Mouse (Mus musculus) cerebral cortex, adult 2 months (tissue): ENCODE measurements around the gene Wdr43.

Source experiments
- WGBS: fragments of 180-500 bp; shearing (Covaris S2); methylation state at CpG from one replicate; pipeline ENCODE4 v1.1.7; 2018; 5-methylcytosine and 5-hydroxymethylcytosine counted together

Wdr43 gene

DNA sequence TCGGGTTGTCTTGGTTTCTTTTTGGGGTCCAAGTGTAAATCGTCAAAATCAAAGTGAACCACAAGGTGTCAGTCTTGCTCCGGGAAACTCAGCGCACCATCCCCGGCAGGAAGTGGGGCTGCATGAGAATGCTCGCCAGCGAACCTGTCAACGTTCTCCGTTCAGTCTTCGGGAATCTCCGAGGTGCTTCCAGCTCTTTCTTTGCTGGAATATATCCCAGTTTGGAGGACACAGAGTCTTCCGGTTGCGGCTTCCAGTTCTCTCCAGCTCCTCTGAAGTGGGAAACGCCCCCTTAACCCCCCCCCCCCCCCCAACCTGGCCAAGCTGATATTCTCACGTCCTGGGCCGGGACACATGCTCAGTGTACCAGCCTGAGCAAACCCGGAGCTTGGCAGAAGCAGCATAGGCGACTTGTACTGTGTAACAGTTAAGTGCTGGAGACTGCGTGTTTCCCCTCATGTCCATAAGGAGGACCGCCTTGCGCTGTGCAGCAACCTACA is 47.1 kb downstream of the Wdr43 start:
- 4% methylated on average over 21 of the region's 21 CpGs for WGBS

DNA sequence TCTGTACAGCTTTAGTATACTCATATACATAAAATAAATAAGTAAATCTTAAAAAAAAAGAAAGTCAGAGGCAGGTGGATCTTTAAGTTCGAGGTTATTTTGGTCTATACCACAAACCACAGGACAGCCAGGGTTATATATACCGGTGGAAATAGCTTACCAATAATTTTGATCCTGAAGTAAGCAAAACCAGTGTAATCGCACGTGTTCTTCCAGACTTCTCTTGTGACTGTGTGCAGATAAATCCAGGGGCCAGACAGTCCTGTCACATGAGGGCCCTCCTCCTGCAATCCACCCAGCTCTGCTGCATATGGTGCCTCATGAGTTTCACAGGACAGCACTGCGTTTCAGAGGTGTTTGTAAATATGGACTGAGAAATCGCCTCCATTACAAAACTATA is 47.8 kb downstream of the Wdr43 start:
- 85% methylated on average over 6 of the region's 6 CpGs for WGBS

DNA sequence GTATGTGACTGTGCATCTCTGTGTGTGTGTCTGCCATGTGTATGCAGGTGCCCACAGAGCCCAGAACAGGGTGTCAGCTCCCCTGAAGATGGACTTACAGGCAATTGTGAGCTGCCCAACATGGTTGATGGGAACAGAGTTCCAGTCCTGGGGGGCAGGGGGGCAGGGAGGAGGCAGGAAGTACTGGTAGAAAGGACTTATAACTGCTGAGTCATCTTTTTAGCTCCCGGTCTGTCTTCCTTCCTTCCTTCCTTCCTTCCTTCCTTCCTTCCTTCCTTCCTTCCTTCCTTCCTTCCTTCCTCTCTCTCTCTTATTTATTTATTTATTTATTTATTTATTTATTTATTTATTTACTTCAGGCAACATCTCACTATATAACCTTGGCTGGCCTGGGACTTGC is 48.5 kb downstream of the Wdr43 start:
- WGBS, result 100% methylated on average over 1 of the region's 1 CpGs

DNA sequence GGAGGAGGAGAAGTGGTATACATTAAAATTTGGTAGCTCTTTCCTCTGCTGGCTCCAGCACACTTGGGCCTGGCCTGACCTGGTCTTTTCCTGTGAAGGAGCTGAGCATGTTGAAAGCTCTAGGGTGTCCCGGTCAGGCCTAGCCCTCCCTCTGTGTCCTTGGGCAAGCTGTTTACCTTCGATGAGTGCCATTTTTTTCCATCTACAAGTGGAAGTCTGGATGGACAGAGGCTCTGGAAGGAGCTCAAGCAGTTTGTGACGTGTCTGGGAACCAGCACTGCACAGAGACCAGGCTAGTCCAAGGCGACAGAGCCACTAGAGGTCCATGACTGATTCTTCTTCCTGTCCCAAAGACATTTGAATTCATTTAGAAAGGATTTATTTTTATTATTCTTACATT is 49.5 kb downstream of the Wdr43 start:
- 86% methylated on average over 4 of the region's 4 CpGs for WGBS

DNA sequence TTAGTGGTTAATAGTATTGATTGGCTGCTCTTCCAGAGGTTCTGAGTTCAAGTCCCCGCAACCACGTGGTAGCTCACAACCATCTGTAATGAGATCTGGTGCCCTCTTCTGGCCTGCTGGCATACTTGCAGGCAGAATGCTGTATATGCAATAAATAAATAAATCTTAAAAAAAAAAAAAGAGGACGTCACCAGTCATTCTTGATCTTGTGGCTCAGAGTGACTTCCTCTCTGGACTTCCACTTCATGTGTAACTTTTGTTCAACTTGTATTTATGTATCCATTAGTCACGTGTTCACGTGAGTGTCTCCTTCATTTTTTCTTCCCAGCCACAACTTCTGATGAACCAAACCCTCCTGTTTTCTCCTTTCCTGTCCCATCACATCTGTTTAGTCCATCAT is 53.8 kb downstream of the Wdr43 start:
- WGBS, result 84% methylated on average over 5 of the region's 5 CpGs

DNA sequence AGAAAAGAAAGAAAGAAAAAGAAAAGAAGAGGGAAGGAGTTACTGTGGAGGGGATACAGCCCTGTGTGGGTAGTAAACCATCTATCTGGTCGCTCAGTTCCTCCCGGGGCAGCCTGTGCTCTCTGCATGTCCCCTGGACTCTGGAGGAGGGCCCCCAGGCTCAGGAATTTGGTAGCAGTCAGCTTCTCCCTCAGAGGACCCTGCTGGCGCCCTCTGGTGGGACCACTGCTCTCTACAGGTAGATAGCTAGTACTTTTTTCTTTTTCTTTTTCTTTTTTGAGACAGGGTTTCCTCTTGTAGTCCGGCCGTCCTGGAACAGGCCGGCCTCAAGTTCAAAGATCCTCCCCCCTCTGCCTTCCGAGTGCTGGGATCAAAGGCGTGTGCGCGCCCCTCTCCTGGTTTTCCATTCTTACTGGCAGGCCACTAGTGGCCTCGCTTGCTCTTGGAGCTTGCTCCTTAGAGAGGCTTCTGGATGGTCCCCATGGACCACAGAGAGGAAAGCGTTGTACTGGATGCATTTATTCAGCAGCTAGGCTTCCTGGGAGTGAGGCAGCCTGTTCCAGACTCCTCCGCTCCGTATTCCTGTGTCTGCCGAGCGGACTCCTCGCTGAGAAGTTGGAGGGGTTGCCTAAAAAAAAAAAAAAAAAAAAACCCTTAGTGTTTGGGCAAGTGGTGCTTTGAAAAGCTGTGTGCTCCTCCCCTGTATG is 56.3 kb downstream of the Wdr43 start:
- 39% methylated on average over 17 of the region's 17 CpGs for WGBS

DNA sequence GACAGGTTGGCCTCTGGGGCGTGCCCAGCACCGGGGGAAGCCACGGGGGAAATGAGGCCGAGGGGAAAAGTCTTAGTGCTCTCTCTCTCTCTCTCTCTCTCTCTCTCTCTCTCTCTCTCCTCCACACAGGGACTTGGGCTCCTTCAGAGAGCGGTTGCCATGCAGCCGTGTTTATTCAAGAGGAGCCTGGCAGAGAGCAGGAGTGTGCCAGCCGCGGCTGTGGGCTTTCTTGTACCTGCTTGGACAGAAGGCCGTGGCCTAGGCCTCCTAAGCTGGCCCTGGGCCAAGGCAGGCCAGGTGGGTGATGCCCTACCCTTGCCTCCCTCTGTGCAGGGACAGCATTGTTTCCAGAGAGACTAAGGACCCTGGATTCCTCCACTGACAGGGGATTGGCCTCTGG is 57.4 kb downstream of the Wdr43 start, which contains the start of gene Togaram2:
TSS of gene Togaram2 (plus strand) at position 170 of the 400 bp plus-strand sequence.
- WGBS, result 56% methylated on average over 9 of the region's 9 CpGs

DNA sequence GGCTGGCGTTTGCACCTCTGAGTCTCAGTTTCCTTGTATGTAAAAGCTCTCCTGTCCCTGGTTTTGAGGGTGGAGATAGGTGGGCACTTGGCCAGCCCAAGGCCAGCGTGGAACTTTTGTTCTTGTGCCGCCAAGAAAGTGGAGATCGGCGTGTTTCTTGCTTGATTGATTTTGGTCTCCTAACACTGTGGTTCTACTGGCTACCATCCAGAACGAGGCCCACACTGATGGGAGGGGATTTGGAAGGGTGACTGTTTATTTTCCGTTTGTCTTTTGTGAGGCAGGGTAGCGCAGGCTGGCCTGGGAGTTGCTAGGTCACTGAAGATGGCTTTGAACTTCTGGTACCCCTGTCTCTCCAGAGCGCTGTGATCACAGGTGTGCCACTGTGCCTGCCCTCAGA is 58.2 kb downstream of the Wdr43 start:
- WGBS, result 59% methylated on average over 9 of the region's 9 CpGs

DNA sequence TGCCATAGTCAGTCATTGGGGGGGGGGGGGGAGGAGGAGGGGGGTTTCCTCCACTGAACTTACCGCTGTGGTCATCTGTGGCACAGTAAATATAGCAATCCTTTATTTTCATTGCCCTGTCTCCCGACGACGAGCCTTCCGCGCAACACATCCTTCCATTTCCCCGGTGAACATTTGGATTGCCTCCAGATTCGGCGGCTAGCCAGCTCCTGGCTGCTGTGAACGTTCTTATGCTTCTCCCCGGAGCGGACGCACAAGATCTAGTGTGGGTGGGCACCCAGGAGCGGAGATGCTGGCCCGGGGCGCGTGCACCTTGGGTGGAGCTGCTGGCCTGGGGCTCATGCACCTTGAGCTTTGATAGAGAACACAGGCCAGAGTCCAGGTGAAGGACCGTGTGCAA is 59.2 kb downstream of the Wdr43 start:
- WGBS, result 37% methylated on average over 18 of the region's 18 CpGs

DNA sequence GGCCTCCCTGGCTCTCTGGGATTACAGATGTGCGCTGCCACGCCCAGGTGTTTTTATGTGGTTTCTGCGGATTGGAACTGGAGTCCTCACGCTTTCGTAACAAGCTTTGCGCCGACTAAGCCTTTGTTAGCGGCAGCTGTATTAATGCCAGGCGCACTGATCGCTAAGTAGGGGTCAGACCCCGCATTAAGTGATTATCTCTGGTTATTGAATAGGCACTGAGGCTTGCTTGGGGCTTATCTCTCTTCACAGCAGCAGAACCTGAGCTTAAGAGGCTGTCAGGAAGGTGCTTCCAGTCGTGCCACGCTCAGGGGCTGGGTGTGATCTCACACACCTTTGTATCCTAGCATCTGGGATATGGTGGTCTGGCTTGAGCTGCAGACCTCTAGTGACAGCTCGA is 66.0 kb downstream of the Wdr43 start:
- 92% methylated on average over 14 of the region's 14 CpGs for WGBS

DNA sequence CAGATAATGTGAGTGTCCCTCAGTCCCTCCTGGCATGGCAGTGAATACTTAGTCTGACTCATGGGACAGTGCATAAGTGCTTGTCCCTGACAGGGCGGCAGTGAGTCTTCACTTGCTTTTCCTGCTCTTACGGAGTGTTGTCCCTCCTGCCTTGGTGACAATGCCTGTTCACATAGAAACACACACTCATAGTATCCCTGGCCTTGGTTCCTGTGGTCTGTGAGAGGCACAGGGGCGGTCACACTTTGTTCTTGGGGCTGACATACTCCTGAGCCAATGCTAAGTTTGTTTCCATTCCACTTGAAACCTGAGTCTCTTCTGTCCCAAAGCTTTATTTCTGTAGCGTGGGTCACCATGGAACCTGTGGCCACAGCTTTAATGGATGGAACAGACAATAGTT is 66.7 kb downstream of the Wdr43 start:
- WGBS, result 91% methylated on average over 4 of the region's 4 CpGs

DNA sequence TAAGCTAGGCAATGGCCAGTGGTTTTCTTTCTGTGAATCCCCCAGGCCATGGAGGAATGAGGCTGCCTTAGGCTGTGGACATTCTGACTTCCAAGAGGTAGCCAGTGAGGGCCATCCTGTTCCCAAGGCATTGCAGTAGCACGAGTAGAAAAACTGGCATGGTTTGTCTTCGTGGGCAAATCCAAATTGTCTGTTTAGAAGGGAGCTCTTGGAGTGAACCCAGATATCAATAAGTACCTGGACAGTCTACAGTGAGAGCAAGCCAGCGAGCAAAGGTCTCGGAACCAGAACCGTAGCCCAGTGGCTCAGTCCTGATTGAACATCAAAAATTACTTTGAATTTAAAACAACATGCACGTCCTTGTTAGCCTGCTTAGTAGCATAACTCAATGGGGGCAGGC is 67.6 kb downstream of the Wdr43 start:
- WGBS, result 88% methylated on average over 6 of the region's 6 CpGs

DNA sequence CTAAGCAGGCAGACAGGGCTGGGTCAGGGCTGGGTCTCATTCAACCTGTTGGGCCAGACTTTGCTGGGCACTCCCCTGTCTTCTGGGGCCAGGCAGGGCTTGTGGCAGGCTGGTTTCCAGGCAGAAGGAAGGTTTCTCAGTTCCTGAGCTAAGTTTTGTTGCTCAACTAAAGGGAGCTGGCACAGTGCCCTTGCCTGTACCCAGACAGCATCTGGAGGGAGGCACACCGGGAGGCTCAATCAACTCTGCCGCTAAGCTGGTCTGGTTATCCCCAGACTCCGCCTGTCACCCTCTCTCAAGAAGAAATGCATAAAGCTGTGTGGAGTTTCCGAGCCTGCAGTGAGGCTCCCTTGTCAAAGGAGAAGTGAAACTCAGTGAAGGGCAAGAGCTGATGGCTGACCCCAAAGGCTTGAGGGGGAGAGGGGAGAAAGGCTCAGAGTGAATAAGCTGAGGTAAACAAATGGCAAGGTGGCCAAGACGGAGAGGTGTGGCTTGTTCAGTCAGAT is 68.5 kb downstream of the Wdr43 start:
- WGBS, result 57% methylated on average over 5 of the region's 5 CpGs

DNA sequence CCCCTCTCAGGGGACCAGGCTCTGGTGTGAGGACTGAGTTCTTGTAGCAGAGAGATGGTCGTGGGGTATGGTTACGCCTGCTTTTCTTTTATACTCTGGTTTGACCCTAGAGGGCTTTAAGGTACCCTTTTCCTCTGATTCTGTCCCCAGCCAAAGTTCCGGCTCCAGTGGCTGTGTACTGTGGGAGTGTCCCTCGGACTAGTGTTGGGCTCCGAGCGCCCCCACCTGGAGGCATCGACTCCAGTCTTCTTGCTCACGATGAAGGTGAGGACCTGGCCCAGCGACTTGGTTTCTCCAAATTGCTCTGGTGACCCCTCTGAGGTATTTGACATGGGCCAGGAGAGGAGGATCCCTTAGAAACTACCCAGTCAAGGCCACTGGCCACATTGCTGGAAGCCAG is 71.7 kb downstream of the Wdr43 start:
- WGBS, result 83% methylated on average over 9 of the region's 9 CpGs

DNA sequence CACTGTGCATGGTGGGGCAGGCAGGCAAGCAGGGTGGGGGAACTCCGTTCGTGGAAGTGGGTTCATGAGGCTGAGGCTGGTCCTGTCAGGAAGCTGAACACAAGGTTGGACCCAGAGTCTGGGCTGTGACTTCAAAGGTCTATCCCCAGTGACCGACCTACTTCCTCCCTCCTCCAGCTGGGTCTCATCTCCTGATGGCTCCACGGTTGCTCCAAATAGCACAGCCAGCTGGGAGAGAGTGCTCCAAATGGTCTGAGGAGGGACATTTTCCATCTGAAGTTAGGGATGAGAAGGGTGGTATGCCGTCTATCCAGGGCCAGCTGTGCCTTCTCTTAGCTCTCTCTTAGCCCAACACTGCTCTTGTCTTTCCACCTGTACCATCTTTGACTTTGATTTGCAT is 74.2 kb downstream of the Wdr43 start:
- 68% methylated on average over 5 of the region's 5 CpGs for WGBS

DNA sequence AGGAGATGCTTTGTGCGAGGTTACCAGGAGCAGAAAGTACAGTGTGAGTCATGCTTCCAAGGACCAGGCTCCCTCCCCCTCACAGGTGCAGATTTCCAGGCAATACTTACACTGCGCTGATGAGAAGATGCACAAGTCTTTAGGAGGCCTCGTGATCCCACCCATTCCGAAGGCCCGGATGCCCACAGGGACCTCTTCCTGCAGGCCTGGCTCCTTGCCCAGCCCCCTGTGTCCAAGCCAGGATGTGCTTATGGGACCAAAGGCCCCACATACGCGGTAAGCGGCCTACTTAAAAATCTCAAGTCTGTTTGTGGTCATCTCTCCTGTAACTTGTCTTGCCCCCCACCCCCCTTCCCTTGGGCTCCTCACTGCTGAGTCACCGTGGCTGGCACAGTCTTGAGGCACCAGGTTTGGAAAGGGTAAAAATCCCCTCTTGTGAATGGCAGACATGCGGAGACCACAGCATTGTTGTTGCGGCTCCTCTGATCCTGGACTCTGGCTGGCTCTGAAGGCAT is 75.7 kb downstream of the Wdr43 start:
- 38% methylated on average over 11 of the region's 11 CpGs for WGBS

DNA sequence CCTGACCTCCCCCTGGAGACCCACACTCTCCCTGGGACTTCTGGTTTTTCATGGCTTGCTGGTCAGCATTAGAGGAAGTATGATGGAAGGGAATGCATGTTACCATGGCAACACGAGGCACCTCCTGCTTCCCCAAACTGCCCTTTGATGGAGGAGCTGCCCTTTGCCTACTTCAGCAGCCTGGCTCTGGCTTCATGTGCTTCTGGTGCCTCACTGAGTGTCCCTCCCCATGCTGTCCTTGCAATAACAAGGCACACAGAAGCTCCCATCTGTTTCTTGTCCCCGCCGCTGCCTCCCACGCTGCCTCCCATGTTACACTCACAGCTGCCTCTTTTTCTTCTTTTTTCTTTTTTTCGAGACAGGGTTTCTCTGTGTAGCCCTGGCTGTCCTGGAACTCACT is 77.6 kb downstream of the Wdr43 start:
- 24% methylated on average over 5 of the region's 5 CpGs for WGBS

DNA sequence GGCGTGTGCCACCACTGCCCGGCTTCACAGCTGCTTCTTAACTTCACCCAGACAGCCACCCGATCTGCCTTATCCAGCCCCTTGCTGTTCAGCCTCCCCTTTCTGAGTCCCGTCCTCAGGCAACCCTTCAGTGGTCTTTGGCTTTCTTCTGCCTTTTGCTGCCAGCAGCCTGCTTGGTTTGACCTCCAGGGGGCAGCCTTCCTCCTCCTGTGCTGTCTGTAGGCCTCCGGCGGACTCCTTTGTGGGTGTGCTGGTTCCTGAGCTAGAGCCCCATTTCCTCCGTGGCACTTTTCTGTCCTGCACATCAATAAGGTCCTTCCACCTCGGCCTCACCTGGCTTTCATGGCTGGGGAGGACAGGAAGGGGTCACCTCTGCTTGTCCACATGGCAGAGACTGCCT is 78.1 kb downstream of the Wdr43 start:
- WGBS, result 68% methylated on average over 8 of the region's 8 CpGs

DNA sequence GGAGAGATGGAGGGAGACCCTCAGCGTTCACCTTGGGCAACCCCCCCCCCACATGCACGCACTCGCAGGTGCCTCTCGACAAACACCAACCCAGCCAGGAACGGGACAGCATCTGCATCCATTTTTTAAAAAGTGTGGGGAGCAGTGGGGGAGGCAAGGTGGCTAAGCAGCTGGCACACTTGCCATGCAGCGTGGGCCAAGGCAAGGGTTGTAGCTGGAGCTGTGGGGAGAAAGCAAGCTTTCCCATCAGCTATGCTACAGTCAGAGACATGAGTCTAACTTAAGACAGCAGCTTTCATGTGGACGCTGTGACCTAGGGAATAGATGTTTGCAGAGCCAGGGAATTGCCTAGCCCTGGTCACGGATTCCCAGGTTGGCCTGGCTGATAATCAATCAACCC is 79.5 kb downstream of the Wdr43 start:
- 76% methylated on average over 8 of the region's 8 CpGs for WGBS

DNA sequence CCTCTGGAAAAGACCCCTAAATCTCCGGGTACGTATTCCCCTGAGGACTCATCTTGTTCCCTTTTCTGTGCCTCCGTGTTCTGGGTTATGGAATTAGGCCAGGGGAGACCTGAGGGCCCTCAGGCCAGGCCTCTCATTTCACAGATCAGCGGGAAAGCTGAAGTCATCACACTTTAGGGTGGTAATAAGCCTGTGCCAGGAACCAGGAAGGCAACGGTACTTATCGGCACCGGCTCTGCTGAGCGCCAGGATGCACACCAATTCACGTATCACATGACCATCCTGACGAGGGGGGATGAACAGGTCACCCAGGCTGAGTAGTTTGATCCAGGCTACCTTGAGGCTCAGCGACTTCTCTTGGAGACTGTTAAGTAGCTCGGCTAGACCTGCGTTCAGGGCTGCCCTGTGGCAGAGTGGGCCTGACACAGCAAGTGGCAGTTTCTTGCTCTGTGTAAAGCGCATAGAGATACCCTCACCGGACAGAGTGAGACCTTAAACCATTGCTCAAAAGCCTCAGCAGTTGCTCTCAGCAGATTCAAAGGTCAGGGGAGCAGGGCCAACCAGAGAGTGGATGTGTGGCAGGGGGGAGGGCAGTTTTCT is 80.1 kb downstream of the Wdr43 start:
- WGBS, result 81% methylated on average over 15 of the region's 15 CpGs

DNA sequence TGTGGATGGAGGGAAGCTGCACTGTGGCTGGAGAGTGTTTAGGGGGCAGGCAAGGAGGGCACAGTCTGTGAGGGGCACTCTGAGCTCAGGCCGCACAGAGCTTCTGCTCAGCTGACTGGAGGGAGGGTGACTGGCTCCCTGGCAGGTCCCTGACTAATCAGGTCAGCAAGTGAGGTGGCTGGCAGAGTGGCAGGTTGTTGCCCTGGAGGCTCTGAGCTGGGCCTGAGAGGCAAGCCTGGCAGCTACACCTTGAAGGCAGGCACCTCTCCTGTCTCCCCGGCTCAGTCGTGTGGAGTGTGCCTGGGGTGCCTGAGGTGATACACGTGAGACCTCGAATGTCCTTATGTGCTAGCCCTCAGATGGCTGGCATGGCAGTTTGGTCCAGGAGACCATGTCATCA is 80.7 kb downstream of the Wdr43 start:
- whole genome bisulfite sequencing, result 91% methylated on average over 5 of the region's 5 CpGs

DNA sequence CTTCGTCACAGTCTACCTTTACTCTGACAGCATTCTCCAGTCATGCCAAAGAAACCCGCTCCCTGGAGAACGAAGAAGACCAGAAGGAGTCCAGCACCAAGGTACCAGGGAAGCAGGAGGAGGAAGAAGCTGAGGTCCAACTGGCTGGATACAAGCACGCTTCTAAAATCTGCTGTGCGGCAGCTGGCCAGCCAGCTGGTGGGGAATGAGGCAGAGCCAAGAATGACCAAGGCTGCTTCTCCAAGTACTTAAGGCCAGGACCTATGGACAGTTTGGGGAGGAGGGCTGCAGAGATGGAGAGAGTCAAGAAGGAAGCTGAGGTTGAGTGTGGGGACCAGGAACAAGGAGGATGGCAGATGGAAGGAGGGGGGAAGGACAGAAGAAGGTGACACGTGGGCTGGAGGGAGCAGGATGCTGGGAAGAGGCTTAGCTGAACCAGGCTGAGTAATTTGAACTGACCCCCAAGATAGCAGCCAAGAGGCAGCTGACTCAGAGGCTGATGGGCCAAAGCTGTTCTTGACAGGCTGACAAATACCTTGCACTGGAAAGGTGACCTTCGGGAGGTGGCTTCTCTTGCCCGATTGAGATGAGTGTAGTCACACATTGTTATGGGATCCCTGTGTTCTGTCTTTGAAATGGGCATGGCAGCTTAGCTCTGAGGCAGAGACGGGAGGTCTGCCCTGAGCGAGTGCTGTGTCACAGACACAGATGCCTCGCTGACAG is 82.4 kb downstream of the Wdr43 start:
- 85% methylated on average over 11 of the region's 11 CpGs for WGBS

DNA sequence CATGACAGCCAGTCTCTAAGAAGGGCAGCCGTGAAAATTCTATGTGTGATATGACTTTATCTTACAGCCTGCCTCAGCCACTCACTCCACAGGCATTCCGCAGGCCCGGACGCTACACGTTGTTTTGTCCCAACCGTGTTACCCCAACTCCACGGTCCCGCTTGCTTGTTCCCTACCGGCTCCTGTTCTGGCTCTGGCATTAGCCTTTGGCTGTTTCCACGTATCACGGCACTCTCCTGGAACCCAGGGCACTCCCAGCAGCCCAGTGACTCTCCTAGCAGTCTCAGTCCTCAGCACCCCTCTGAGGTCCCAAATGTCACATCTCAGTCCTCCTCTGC is 82.9 kb downstream of the Wdr43 start:
- 94% methylated on average over 11 of the region's 11 CpGs for WGBS
